Mouse (Mus musculus): ENCODE data around the gene Plppr2. TPM values are rescaled to one million over a fixed set of nuclear protein-coding genes. Genes with fewer than 3 reads are reported as not detected.

Plppr2 gene
- total and polyA plus RNA-seq, 3 experiments = 0.44 to 5.8 (median 5.3) TPM

DNA sequence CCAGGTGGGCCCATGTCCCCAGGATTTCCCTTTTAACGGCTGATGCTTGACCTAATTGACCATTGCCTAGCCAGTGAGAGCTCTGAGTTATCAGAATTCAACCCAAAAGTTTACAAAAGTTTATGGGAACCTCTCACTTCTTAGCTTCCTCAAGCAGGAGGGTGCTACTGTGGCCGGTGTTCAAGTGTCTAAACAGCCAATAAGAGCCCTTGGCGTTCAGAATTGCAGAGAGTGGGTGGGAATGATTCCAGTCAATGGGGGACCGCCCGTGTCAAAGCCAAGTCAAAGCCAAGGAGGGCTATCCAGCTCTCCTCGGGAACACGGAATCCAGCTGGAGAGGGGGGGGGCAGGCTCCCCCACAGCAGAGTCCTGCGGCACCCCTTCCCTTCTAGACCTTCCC is 11.3 kb downstream of the Plppr2 start:
- H3K27me3 ChIP-seq (ENCODE audit: insufficient read depth, low read length) = peaks cover 15% of the 10 kb centered on the region
- no peak for ATAC-seq (ENCODE audit: extremely low read depth, insufficient number of reproducible peaks, low FRiP score, poor library complexity, severe bottlenecking)

DNA sequence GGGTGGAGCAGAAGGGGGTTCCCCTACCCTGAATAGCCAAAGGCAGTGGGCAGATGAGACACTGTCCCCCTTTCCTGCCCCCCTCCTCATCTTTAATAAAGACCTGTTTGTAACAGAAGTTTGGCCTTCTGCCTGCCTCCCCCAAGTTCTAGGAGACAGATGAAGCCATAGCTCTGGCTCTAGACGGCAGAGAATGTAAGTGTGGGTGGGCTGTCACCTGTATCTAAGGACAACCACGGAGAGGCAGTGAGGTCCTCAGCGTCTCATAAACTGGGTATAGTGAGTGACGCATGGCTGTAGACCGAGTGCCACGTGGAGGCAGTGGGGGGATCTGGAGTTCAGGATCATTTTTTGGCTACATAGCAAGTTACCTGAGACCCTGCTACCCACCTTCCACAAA is 12.0 kb downstream of the Plppr2 start:
- peaks cover 5% of the 10 kb centered on the region for H3K9me3 ChIP-seq (replicated peaks)
- H3K4me1 ChIP-seq (ENCODE audit: insufficient read depth, low read depth, low read length) = peaks cover 18% of the 10 kb centered on the region
- TF ChIP-seq CTCF (IDR thresholded peaks at IDR 0.05; ENCODE audit: low read depth, low read length) = no peak
- TF ChIP-seq GATA2 (IDR thresholded peaks at IDR 0.05; ENCODE audit: borderline replicate concordance, low read depth, low read length) = no peak
- TF ChIP-seq TAL1 (conservative IDR thresholded peaks at IDR 0.05; ENCODE audit: low read depth, low read length) = no peak
- no peak for TF ChIP-seq POLR2AphosphoS5 (IDR thresholded peaks at IDR 0.05; ENCODE audit: insufficient replicate concordance, low read depth, low read length)
- TF ChIP-seq GATA1 (IDR thresholded peaks at IDR 0.05; ENCODE audit: borderline replicate concordance, low read length) = no peak
- H3K27me3 ChIP-seq (ENCODE audit: insufficient read depth, low read length) = peaks cover 11% of the 10 kb centered on the region
- H3K36me3 ChIP-seq (replicated peaks) = peaks cover 2% of the 10 kb centered on the region
- ATAC-seq (ENCODE audit: extremely low read depth, insufficient number of reproducible peaks, low FRiP score, poor library complexity, severe bottlenecking) (no peak), DNase-seq (ENCODE audit: low spot score) (no peak)
- H3K4me3 ChIP-seq (ENCODE audit: low read depth, low read length) = no peak overlapping the region

More for the DNA sequence above, 11.3 kb downstream of the Plppr2 start:
- TF ChIP-seq GATA2 (IDR thresholded peaks at IDR 0.05; ENCODE audit: borderline replicate concordance, low read depth, low read length) (no peak), POLR2AphosphoS5 (IDR thresholded peaks at IDR 0.05; ENCODE audit: insufficient replicate concordance, low read depth, low read length) (no peak), TAL1 (conservative IDR thresholded peaks at IDR 0.05; ENCODE audit: low read depth, low read length) (no peak), GATA1 (IDR thresholded peaks at IDR 0.05; ENCODE audit: borderline replicate concordance, low read length) (no peak), CTCF (IDR thresholded peaks at IDR 0.05; ENCODE audit: low read depth, low read length) (no peak)
- H3K36me3 ChIP-seq (replicated peaks) = no peaks in the 10 kb centered on the region
- H3K9me3 ChIP-seq (replicated peaks) = peaks cover 10% of the 10 kb centered on the region
- DNase-seq (ENCODE audit: low spot score) = no peak
- peaks cover 18% of the 10 kb centered on the region for H3K4me1 ChIP-seq (ENCODE audit: insufficient read depth, low read depth, low read length)
- H3K4me3 ChIP-seq (ENCODE audit: low read depth, low read length) = no peak overlapping the region; the same call in 1 of the 2 replicates

DNA sequence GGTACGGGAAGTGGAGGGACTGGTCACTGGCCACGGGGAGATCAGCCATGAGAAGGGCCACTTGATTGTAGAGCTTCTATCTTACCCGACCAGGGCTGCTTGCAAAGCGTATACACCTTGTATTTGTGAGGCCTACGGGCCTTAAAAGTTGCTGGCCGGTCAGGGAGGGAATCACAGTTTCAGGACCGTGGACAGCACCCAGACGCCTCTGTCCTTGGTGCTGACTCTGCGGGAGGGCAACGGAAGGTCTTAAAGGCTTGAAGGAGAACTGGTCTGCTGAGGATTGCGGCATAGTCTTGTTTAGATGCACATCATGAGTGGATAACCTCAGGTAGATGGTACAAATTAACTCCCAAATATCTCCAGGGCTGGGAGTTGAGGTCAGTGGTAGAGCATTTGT is 13.5 kb downstream of the Plppr2 start:
- Histone ChIP-seq H3K4me1 (ENCODE audit: insufficient read depth, low read depth, low read length) (peaks cover 21% of the 10 kb centered on the region), H3K36me3 (replicated peaks) (peaks cover 2% of the 10 kb centered on the region), H3K27me3 (ENCODE audit: insufficient read depth, low read length) (peaks cover 8% of the 10 kb centered on the region), H3K4me3 (ENCODE audit: low read depth, low read length) (no peak overlapping the region), H3K9me3 (replicated peaks) (no peaks in the 10 kb centered on the region)
- DNase-seq (ENCODE audit: low spot score) = peak; percentile 48
- TF ChIP-seq GATA2 (IDR thresholded peaks at IDR 0.05; ENCODE audit: borderline replicate concordance, low read depth, low read length) (no peak), GATA1 (IDR thresholded peaks at IDR 0.05; ENCODE audit: borderline replicate concordance, low read length) (no peak), TAL1 (conservative IDR thresholded peaks at IDR 0.05; ENCODE audit: low read depth, low read length) (no peak), POLR2AphosphoS5 (IDR thresholded peaks at IDR 0.05; ENCODE audit: insufficient replicate concordance, low read depth, low read length) (no peak), CTCF (IDR thresholded peaks at IDR 0.05; ENCODE audit: low read depth, low read length) (no peak)
- no peak for ATAC-seq (ENCODE audit: extremely low read depth, insufficient number of reproducible peaks, low FRiP score, poor library complexity, severe bottlenecking)

DNA sequence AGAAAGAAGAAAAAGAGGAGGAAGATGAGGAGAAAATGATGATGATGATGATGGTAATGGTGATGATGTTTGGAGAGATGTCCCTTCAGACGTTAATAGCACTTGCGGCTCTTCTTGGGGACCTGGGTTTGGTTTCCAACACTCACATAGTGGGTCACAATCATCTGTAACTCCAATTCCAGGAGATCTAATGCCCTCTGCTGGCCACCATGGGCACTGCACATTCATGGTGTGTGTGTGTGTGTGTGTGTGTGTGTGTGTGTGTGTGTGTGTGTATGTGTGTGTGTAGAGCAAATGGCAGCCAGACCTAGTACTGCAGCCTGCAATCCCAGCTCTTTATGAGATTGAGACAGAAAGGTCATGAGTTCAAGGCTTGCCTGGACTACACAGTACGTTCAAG is 15.1 kb downstream of the Plppr2 start:
- TF ChIP-seq GATA2 (IDR thresholded peaks at IDR 0.05; ENCODE audit: borderline replicate concordance, low read depth, low read length) (no peak), GATA1 (IDR thresholded peaks at IDR 0.05; ENCODE audit: borderline replicate concordance, low read length) (no peak), TAL1 (conservative IDR thresholded peaks at IDR 0.05; ENCODE audit: low read depth, low read length) (no peak), CTCF (IDR thresholded peaks at IDR 0.05; ENCODE audit: low read depth, low read length) (no peak), POLR2AphosphoS5 (IDR thresholded peaks at IDR 0.05; ENCODE audit: insufficient replicate concordance, low read depth, low read length) (no peak)
- ATAC-seq (ENCODE audit: extremely low read depth, insufficient number of reproducible peaks, low FRiP score, poor library complexity, severe bottlenecking) = no peak
- no peak overlapping the region for H3K4me3 ChIP-seq (ENCODE audit: low read depth, low read length)
- peaks cover 5% of the 10 kb centered on the region for H3K36me3 ChIP-seq (replicated peaks)
- DNase-seq (ENCODE audit: low spot score) = no peak
- no peaks in the 10 kb centered on the region for H3K9me3 ChIP-seq (replicated peaks)
- peaks cover 6% of the 10 kb centered on the region for H3K27me3 ChIP-seq (ENCODE audit: insufficient read depth, low read length)
- peaks cover 26% of the 10 kb centered on the region for H3K4me1 ChIP-seq (ENCODE audit: insufficient read depth, low read depth, low read length)

DNA sequence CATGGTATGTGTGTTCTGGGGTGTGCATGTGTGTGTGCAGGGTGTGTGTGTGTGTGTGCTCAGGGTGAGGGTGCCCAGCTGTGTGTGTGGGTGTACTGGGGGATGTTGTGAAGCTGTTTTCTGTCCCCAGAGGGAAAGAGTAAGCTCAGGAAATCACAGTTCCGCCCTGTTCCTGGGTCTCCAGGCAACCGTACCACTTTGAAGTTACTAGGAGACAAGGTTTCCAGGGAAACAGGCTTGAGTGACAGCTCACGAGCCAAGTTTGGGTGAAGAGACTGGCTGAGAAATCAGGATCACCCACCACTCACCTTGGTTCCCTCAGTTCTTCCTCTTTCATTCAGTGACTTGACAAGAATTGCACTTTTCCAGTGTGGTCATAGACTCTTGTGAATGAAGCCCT is 16.8 kb downstream of the Plppr2 start:
- Histone ChIP-seq H3K36me3 (replicated peaks) (peaks cover 19% of the 10 kb centered on the region), H3K4me3 (ENCODE audit: low read depth, low read length) (no peak overlapping the region), H3K4me1 (ENCODE audit: insufficient read depth, low read depth, low read length) (peaks cover 30% of the 10 kb centered on the region), H3K9me3 (replicated peaks) (no peaks in the 10 kb centered on the region), H3K27me3 (ENCODE audit: insufficient read depth, low read length) (no peaks in the 10 kb centered on the region)
- DNase-seq (ENCODE audit: low spot score) = no peak
- ATAC-seq (ENCODE audit: extremely low read depth, insufficient number of reproducible peaks, low FRiP score, poor library complexity, severe bottlenecking) = no peak
- TF ChIP-seq GATA2 (IDR thresholded peaks at IDR 0.05; ENCODE audit: borderline replicate concordance, low read depth, low read length) = no peak
- no peak for TF ChIP-seq TAL1 (conservative IDR thresholded peaks at IDR 0.05; ENCODE audit: low read depth, low read length)
- TF ChIP-seq CTCF (IDR thresholded peaks at IDR 0.05; ENCODE audit: low read depth, low read length) = no peak
- no peak for TF ChIP-seq POLR2AphosphoS5 (IDR thresholded peaks at IDR 0.05; ENCODE audit: insufficient replicate concordance, low read depth, low read length)
- no peak for TF ChIP-seq GATA1 (IDR thresholded peaks at IDR 0.05; ENCODE audit: borderline replicate concordance, low read length)

DNA sequence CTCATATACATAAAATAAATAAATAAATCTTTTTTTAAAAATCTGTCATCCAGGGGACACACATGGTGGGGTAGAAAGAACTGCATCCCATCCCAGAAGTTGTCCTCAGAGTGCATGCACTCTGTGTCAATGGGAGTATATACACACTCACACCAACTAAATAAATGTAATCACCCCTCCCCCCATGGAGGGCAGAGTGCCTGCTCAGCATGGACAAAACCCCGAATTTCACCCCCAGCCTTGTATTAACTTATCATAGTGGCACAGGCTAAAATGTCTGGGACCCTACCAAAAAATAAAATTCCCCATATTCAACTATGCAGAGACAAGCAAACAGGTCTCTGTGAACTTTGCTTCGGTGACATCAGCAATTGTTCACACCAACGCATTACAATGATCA is 17.8 kb downstream of the Plppr2 start:
- ATAC-seq (ENCODE audit: extremely low read depth, insufficient number of reproducible peaks, low FRiP score, poor library complexity, severe bottlenecking) (no peak), DNase-seq (ENCODE audit: low spot score) (no peak)
- Histone ChIP-seq H3K4me1 (ENCODE audit: insufficient read depth, low read depth, low read length) (peaks cover 41% of the 10 kb centered on the region), H3K27me3 (ENCODE audit: insufficient read depth, low read length) (no peaks in the 10 kb centered on the region), H3K9me3 (replicated peaks) (no peaks in the 10 kb centered on the region), H3K36me3 (replicated peaks) (peaks cover 30% of the 10 kb centered on the region), H3K4me3 (ENCODE audit: low read depth, low read length) (no peak overlapping the region; the same call in 1 of the 2 replicates)
- no peak for TF ChIP-seq POLR2AphosphoS5 (IDR thresholded peaks at IDR 0.05; ENCODE audit: insufficient replicate concordance, low read depth, low read length)
- no peak for TF ChIP-seq CTCF (IDR thresholded peaks at IDR 0.05; ENCODE audit: low read depth, low read length)
- no peak for TF ChIP-seq GATA2 (IDR thresholded peaks at IDR 0.05; ENCODE audit: borderline replicate concordance, low read depth, low read length)
- TF ChIP-seq GATA1 (IDR thresholded peaks at IDR 0.05; ENCODE audit: borderline replicate concordance, low read length) = no peak
- TF ChIP-seq TAL1 (conservative IDR thresholded peaks at IDR 0.05; ENCODE audit: low read depth, low read length) = no peak

All from G1E (cell line).